Mouse (Mus musculus) spleen, postnatal 36 days (tissue): ENCODE data around the gene Spin1.

Experiments used
- DNase-seq, 2 experiments: peaks; one replicate each; pipeline ENCODE4 v3.0.0; 2022; ENCODE audit warnings: low spot score in 2 of 2, mixed read lengths in 1 of 2

Gene Spin1

GRCm38 (mm10) chr13:51137702-51138031 is 37.0 kb downstream of the Spin1 start:
- DNase-seq, result no peak

DNA sequence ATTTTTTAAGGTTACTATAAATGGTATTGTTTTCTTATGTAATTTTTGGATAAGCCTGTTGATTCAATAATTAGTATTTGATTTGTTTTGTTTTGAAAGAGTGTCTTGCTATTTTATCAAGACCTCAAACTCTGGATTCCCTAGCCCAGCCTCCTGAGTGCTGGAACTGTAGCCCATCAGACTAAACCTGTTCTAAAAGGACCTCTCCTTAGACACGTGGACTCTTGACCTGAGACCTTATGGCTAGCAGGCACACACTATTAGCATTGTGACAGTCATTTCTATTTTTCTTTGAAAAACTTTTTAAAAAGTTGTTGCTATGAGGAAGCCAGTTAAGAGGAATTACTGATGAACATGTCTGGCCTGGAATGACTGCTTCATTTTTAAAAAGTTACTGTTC is 46.4 kb downstream of the Spin1 start:
- DNase-seq, result no peak

- DNase-seq, result no peak
These were observed 52.4 kb downstream of the Spin1 start for GRCm38 (mm10) chr13:51152966-51153669.

- DNase-seq, result no peak
These were observed 53.0 kb downstream of the Spin1 start for GRCm38 (mm10) chr13:51153670-51154030.

- DNase-seq, result no peak
These were observed 54.7 kb downstream of the Spin1 start for GRCm38 (mm10) chr13:51155178-51156013.

- no peak for DNase-seq
These were observed 55.3 kb downstream of the Spin1 start for GRCm38 (mm10) chr13:51156014-51156386.

- no peak for DNase-seq
These were observed 56.6 kb downstream of the Spin1 start for GRCm38 (mm10) chr13:51157291-51157690.

DNA sequence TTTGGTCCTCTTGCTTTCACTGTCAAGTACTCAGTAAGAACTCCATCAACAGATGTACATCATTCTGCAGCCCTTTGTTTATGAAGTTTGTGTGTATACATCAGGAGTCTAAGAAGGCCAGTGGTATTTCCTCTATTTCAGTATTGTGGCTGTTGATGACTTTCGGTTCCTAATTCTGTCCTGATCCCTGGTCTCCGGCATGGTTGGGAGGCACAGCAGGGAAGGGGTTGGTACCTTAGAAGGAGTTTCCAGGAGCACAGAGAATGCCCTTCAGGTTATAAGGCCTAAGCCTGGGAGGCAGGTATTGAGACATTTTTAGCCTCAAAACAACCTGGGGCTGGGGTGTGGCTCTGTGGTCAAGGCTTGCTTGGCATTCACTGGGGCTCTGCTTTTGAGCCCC is 61.0 kb downstream of the Spin1 start:
- no peak for DNase-seq

DNA sequence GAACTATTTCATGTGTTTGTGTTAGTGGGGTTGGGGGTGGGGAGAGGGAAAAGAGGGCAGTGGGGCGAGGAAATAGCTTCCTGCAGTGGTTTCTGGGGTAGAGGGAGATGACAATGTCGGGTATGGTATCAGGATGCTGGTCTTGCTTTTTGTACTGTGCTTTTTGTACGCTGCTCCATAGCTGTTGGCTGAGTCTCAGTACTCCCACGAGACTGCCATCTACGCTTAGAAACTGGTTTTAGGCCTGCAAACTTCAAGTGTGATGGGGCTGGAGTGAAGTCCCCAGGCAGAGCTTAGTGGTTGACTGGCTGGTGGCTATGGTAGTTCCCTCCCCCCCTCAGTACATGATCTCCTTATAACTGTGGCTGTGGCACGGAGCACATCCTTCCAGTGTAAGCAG is 61.6 kb downstream of the Spin1 start:
- DNase-seq, result peak; percentile 12 to 30

- DNase-seq, result no peak
These were observed 66.0 kb downstream of the Spin1 start for GRCm38 (mm10) chr13:51166711-51167110.

- no peak for DNase-seq
These were observed 69.5 kb downstream of the Spin1 start for GRCm38 (mm10) chr13:51170215-51170614.

DNA sequence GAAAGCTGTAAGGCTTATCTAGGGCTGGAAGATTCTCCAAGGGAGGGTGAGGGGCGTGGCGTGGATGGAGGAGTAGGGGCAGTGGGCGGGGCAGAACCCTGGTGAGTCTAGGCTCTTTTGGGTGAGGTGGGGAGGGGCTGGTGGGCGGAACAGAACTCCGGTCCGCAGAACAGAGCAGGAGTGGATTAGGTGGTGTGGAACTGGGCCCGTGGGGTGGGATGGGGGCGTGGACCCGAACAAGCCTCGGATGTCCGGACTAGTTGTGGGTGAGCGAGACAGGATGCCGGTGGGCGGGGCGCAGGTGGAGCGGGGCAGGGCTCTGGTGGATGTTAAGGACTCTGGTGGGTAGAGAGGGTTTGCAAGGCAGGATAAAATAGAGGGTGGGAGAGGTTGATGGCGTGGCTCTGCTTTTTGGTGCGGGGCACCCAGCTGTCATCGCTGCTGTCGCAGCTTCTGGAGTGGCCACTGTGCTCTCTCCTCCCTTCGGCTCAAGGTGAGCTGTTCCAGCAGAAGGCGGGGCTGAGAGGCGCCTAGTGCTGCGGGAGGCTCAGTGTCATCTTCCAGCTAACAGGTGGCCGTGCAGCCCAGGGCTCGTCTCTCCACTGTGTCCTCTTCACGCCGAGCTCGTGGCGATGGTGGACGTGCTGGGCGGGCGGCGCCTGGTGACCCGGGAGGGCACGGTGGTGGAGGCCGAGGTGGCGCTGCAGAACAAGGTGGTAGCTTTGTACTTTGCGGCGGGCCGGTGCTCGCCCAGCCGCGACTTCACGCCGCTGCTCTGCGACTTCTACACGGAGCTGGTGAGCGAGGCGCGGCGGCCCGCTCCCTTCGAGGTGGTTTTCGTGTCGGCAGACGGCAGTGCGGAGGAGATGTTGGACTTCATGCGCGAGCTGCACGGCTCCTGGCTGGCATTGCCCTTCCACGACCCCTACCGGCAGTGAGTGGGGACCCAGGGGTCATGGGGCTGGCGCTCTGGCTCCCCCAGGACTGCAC is 70.3 kb downstream of the Spin1 start, which contains the start of gene Nxnl2:
Nxnl2 (plus strand) TSS at position 332 of the 990 bp plus-strand sequence.
- peak; percentile 67 to 69 for DNase-seq

DNA sequence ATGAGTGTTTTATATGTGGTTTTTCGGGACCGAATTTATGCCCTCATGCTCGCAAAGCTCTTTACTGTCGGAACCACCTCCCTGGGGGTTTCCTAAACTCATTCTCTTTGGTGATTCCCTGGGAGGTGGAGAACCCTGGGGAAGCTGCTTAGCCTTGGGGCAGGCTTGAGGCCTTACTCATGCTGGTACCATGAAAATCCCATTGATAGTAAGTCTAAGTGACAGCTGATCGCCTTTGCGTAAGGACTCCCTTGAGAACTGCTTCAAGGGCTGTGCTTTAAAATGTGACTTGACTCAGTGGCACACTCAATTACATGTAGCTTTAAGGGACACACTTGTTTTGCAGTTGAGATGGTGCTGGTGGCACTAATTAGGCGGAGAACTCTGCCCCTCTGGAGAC is 71.9 kb downstream of the Spin1 start:
- no peak for DNase-seq

DNA sequence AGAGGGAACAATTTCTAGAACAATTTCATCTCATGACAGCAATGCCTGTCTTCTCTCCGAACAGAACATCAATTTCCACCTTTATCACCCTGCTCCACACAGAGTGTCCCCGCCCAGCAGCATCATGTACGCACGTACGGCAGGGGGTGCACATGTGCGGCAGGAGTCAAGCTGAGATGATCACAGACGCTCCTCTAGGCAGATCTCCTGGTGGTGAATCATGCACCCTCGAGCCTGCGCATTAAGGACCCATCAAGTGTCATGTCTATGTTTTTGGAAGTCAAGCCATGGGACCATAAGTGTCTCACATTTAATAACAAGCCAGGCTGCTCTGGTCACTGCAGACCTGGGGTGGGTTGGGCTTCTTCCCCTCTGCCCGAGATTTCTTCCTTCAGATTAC is 78.3 kb downstream of the Spin1 start:
- no peak for DNase-seq

- no peak for DNase-seq
These were observed 78.7 kb downstream of the Spin1 start for GRCm38 (mm10) chr13:51179362-51179761.

DNA sequence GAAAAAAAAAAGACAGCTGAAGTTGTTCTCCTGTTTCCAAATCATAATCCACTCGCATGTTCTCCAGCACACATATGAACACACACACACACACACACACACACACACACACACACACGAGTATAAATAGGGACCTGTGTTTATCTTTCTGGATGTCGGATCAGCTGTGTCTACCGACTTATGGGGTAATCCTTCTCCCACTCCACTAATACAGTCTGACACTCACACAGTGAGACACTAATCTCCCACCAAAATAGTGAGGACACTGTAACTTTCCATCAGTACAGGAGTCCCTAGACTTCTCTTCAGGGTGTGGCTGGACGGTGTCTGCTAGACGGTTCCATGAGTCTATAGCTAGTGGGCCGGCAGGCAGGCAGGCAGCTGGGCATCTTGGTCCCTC is 81.6 kb downstream of the Spin1 start:
- DNase-seq, result no peak

DNA sequence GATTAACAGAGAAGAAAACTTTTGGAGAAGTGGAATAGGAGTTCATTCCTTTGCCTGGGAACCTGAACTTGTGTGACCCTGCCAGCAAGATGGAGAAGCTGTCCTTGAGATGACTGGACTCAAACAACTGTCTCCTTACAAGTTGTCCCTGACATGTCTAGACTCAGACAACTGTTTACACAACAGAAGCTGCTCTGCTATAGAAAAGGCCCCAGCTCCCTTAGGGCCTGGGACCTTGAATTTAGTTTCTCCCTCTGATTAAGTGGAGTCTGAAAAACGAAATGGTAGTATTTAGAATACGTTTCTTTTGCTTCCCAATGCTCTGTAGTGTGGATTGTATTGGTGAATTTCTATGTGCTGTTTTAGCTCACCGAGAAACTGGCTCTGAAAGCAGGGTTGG is 84.2 kb downstream of the Spin1 start:
- no peak for DNase-seq

GRCm38 (mm10) chr13:51190336-51190735 is 89.7 kb downstream of the Spin1 start:
- DNase-seq, result no peak

GRCm38 (mm10) chr13:51191416-51192140 is 90.9 kb downstream of the Spin1 start:
- DNase-seq, result peak in 1 of 2 experiments; percentile 12

DNA sequence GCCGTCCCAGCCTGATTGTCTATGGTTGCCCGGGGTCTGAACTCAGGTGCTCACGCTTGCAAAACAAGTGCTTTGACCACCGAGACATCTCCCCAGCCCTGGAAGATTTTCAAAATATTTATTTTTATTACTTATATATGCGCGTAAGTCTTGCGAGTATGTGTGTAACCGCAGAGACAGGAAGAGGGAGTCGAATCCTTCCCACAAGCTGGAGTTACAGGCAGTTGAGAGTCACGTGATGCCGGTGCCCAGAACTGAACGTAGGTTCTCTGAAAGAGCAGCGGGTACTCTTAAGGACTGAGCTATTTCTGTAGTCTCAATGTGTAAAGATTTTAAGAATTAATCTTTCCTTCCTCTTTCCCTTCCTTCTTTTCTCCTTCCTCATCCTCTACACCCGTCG is 93.2 kb downstream of the Spin1 start:
- no peak for DNase-seq

DNA sequence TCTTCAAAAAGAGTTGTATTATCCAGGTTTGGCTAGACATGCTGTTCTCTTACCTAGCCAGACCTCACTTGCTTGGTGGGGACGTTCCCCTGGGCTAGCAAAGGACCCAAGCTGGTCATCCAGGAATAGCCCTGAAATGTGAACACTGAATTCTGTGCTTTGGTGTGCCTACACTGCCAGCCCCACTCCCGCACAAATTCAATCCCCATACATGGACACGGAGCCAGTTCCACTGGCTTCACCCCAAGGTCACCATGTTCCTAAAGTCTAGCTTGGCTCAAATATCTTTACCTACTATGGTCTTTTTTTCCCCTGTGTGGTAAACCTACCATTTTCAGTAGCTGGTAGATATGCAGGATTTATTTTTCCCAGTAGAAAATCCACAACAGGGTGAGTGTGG is 97.0 kb downstream of the Spin1 start:
- no peak for DNase-seq
